Mouse (Mus musculus) layer of hippocampus, postnatal 10 days (tissue): Measurements from ENCODE around the gene Pilrb2. TPM values are rescaled to one million over a fixed set of nuclear protein-coding genes. Genes with fewer than 3 reads are reported as not detected.

Experiments used
- DNase-seq, 2 experiments: peaks; one replicate each; pipeline ENCODE4 v3.0.0; 2021; ENCODE audit warnings: low spot score in 2 of 2
- total RNA-seq, 2 experiments: library from RNA; stranded (reverse); gene quantifications; 2 replicates each; pipeline ENCODE4 v1.2.3; 2021

Gene Pilrb2
- total RNA-seq, 2 experiments from 2014 or later = not detected

- no peak for DNase-seq
These were observed 38.1 kb downstream of the Pilrb2 start for GRCm38 (mm10) chr5:137833500-137833899.

GRCm38 (mm10) chr5:137831506-137831905, 40.1 kb downstream of the Pilrb2 start:
- DNase-seq = no peak

DNA sequence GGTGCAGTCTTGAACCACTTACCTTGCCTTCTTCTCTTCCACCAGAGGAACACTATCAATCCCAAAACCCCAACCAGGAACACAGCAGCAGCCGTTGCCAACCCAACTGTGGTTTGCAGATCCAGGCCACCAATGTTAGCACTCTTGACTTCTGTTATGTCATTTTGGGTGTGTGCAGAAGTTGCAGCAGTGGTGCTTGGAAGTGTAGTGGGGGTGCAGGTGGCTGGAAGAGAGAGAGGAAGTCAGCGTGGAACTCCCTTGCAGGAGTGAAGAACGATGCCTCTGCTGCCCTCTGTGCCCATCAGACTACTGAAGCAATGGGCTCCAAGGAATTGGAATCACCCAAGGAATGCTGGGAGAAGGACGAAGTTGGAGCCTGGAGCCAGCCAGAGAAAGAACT, 40.5 kb downstream of the Pilrb2 start:
- no peak for DNase-seq

- DNase-seq = no peak
These were observed 41.4 kb downstream of the Pilrb2 start for GRCm38 (mm10) chr5:137830238-137830637.

DNA sequence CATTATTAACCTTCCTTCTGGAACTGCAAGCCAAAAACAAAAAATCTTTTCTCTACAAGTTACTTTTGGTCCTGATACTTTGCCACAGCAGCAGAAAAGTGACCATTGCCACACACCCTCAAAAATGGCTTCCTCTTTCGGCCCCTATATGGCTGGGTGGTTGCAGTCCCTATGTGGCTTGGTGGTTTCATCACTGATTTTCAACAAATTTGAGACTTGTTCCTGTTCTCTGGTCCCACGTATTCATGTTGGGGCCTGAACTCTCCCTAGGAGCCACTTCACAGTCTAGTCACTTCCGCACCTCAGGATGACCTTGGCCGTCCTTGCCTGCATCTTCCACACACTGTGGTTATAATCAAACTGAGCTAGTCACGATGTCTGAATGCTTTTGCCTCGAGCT, 42.9 kb downstream of the Pilrb2 start:
- DNase-seq = no peak

DNA sequence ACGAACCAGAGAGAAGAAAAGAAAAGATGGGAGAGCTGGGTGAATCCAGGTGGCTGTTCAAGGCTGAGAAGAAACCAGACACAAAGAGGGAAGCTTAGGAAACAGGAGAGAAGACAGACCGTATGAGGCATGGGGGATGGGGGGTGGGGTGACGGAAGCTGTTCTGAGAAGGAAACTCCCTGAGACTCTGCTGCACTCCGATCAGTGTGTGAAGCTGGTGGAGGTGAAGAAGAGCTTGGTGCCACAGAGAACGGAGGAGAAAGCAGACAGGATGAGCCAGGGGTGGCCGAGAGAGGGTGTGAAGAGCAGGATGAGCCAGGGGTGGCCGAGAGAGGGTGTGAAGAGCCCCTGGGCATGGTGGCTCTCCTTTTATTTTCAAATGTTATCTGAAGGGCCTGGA, 45.2 kb downstream of the Pilrb2 start:
- DNase-seq = no peak

- DNase-seq = no peak
These were observed 45.6 kb downstream of the Pilrb2 start for GRCm38 (mm10) chr5:137825971-137826370.

DNA sequence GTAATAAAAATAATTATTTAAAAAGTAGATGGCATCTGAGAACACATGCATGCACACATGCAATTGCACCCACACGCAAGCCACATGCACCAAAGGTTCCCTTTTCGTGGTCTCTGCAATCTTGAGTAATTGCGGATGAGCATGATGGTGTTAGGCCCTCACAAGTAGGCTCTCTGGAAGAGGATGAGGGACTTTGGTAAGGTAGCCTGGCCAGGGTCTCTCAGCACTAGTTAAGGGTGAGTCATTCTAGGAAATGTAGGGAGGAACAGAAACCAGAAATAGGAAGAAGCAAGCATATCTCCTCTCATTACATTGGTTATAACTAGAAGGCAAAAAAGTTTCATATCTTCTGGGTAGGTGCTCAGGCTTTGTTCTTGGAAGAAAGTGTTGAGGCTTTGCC, 46.6 kb downstream of the Pilrb2 start:
- no peak for DNase-seq

GRCm38 (mm10) chr5:137823455-137824045, 48.1 kb downstream of the Pilrb2 start:
- no peak for DNase-seq

- DNase-seq = no peak
These were observed 49.0 kb downstream of the Pilrb2 start for GRCm38 (mm10) chr5:137822602-137823001.

- DNase-seq = no peak
These were observed 49.5 kb downstream of the Pilrb2 start for GRCm38 (mm10) chr5:137822126-137822525.

GRCm38 (mm10) chr5:137817466-137818222, 54.0 kb downstream of the Pilrb2 start:
- no peak for DNase-seq

Other genes starting within 250 kb of the Pilrb2 start
- under 1 TPM; 0.27 to 0.36 TPM for gene Fbxo24, start 242.8 kb downstream of the Pilrb2 start, total RNA-seq
- 10 to 100 TPM; 13.2 to 20.1 TPM for gene Lrch4, start 242.7 kb downstream of the Pilrb2 start, total RNA-seq
- gene Gm20605, start 242.6 kb downstream of the Pilrb2 start, total RNA-seq = 1 to 10 TPM; 8.7 to 8.9 TPM
- 1 to 10 TPM; 5.0 to 7.5 TPM for gene Sap25, start 230.5 kb downstream of the Pilrb2 start, total RNA-seq
- under 1 TPM; 0.18 to 0.25 TPM for gene Irs3, start 226.1 kb downstream of the Pilrb2 start, total RNA-seq
- 10 to 100 TPM; 46.2 to 46.9 TPM for gene Agfg2, start 187.1 kb downstream of the Pilrb2 start, total RNA-seq
- gene Nyap1, start 130.2 kb downstream of the Pilrb2 start, total RNA-seq = 100 to 1,000 TPM; 100 to 105 TPM
- 100 to 1,000 TPM; 141 to 146 TPM for gene Tsc22d4, start 126.1 kb downstream of the Pilrb2 start, total RNA-seq
- gene Ppp1r35, start 93.0 kb downstream of the Pilrb2 start, total RNA-seq = 10 to 100 TPM; 23.2 to 31.6 TPM
- gene Mepce, start 84.2 kb downstream of the Pilrb2 start, total RNA-seq = 10 to 100 TPM; 33.0 to 33.7 TPM
- 1 to 10 TPM; 4.8 to 6.3 TPM for gene Zcwpw1, start 84.0 kb downstream of the Pilrb2 start, total RNA-seq
- gene Pilra, start 35.5 kb downstream of the Pilrb2 start, total RNA-seq = 1 to 10 TPM in 1 of 2 experiments, under 1 TPM in 1; 0.45 to 1.2 TPM
- not detected for gene Pilrb1, start 13.7 kb downstream of the Pilrb2 start, total RNA-seq
- gene Cyp3a13, start 49.8 kb upstream of the Pilrb2 start, total RNA-seq = not detected
- 1 to 10 TPM; 5.7 to 6.1 TPM for gene Gjc3, start 91.3 kb upstream of the Pilrb2 start, total RNA-seq
- gene Azgp1, start 109.7 kb upstream of the Pilrb2 start, total RNA-seq = not detected
- not detected for gene Smok3a, start 149.4 kb upstream of the Pilrb2 start, total RNA-seq
- gene Smok3b, start 149.6 kb upstream of the Pilrb2 start, total RNA-seq = not detected
- not detected for gene Smok3c, start 181.4 kb upstream of the Pilrb2 start, total RNA-seq
- gene Zkscan1, start 213.3 kb upstream of the Pilrb2 start, total RNA-seq = 10 to 100 TPM; 38.4 to 43.5 TPM
- 10 to 100 TPM; 23.0 to 26.6 TPM for gene Zscan21, start 245.1 kb upstream of the Pilrb2 start, total RNA-seq